13 mouse cellular contexts compared by ENCODE assay signal in genomic region chr3:101116431-101117385, GRCm38 (mm10). TPM values are rescaled to one million over a fixed set of nuclear protein-coding genes. Genes with fewer than 3 reads are reported as not detected.
DNase-seq lines count a peak whose midpoint lies in the region; ATAC-seq lines count a peak whose summit lies in the region.
"Had no signal": no experiment of that assay in that cellular context is flagged by ENCODE, and none has a peak within 500 bp of the region (broad histone marks: within the 10 kb centered on the region; RNA-seq: fewer than 3 reads in every experiment).

No protein-coding gene starts in this region.

- peaks cover 23% of the 10 kb centered on the region for H3K4me1 ChIP-seq in embryonic facial prominence, embryonic 13.5 days
- no peaks in the 10 kb centered on the region for H3K4me1 ChIP-seq in intestine, embryonic 15.5 days (replicated peaks)

- 48% methylated on average over 25 of the region's 25 CpGs for WGBS in embryonic facial prominence, embryonic 13.5 days
- 45% methylated on average over 25 of the region's 25 CpGs for WGBS in intestine, embryonic 15.5 days

- H3K9me3 ChIP-seq in embryonic facial prominence, embryonic 13.5 days = no peaks in the 10 kb centered on the region
- H3K9me3 ChIP-seq in intestine, embryonic 15.5 days = no peaks in the 10 kb centered on the region

- H3K27ac ChIP-seq in embryonic facial prominence, embryonic 13.5 days = peak overlapping the region; percentile 48; the same call in 1 of the 2 replicates
- H3K27ac ChIP-seq in intestine, embryonic 15.5 days = no peak overlapping the region
- H3K27ac ChIP-seq: liver, embryonic 14.5 days had no signal

- H3K36me3 ChIP-seq in embryonic facial prominence, embryonic 13.5 days = no peaks in the 10 kb centered on the region
- no peaks in the 10 kb centered on the region for H3K36me3 ChIP-seq in intestine, embryonic 15.5 days

- no peak for ATAC-seq in embryonic facial prominence, embryonic 13.5 days (ENCODE audit: insufficient number of reproducible peaks, insufficient read depth, low FRiP score, low TSS enrichment, low read depth)
- no peak for ATAC-seq in intestine, embryonic 15.5 days
- ATAC-seq in megakaryocyte progenitor cell, adult 5-6 weeks (replicated peaks; ENCODE audit: poor library complexity) = 0 out of 2 replicates have a peak, but pooled peaks have one; percentile 9
- ATAC-seq: inflammation-experienced regulatory T-cells, adult 6 months had no signal

- H3K9ac ChIP-seq in embryonic facial prominence, embryonic 13.5 days = peak overlapping the region; percentile 21
- H3K9ac ChIP-seq in intestine, embryonic 15.5 days = no peak overlapping the region
- H3K9ac ChIP-seq: liver, embryonic 14.5 days had no signal

- peak; percentile 51 for DNase-seq in brain, adult 2 months (ENCODE audit: low read depth, low spot score)
- DNase-seq in thymus, postnatal 4 days = no peak
- no peak for DNase-seq in right cerebral cortex, postnatal 36 days (ENCODE audit: low spot score in 2 of 2)
- no peak for DNase-seq in spleen, postnatal 4 days (ENCODE audit: low spot score in 2 of 2)
- DNase-seq in right cerebral cortex, postnatal 10 days (ENCODE audit: low spot score in 2 of 2) = no peak
- DNase-seq: adrenal gland, adult 8-10 months; cerebellum, postnatal 25 days; gastrocnemius, postnatal 14 days had no signal

- no peak overlapping the region for H3K4me3 ChIP-seq in embryonic facial prominence, embryonic 13.5 days
- H3K4me3 ChIP-seq in intestine, embryonic 15.5 days (replicated peaks) = no peak overlapping the region

- H3K27me3 ChIP-seq in embryonic facial prominence, embryonic 13.5 days = no peaks in the 10 kb centered on the region
- H3K27me3 ChIP-seq in intestine, embryonic 15.5 days (replicated peaks) = no peaks in the 10 kb centered on the region

- H3K4me2 ChIP-seq in embryonic facial prominence, embryonic 13.5 days = peak overlapping the region; percentile 35
- 0 out of 2 replicates have a peak overlapping the region, but pooled peaks have one; percentile 5 for H3K4me2 ChIP-seq in intestine, embryonic 15.5 days (replicated peaks)

RNA-seq across cellular contexts. Expression of gene Ptgfrn, which starts 6.6 kb away (rescaled TPM):
- 8.7 and 9.4 TPM in 2 replicates for polyA plus RNA-seq in embryonic facial prominence, embryonic 13.5 days (2015; fragmentation: Nextera tagmentation; extraction: Ambion mirVana)
- 4.4 and 4.5 TPM in 2 replicates for polyA plus RNA-seq in intestine, embryonic 15.5 days (2015; fragmentation: Nextera tagmentation; extraction: Ambion mirVana)
- total RNA-seq in megakaryocyte progenitor cell, adult 5-6 weeks (2015) = 0.02 and 0.05 TPM in 2 replicates
- 0.12 TPM in 1 of 2 replicates, not detected in the other for total RNA-seq in megakaryocyte progenitor cell, adult 5-6 weeks (2017)
